Mouse (Mus musculus) ES-E14 (cell line): ENCODE measurements at regions not wholly inside any gene's neighbourhood (a gene's known extent, or its start where the extent isn't known, plus 50 kb on each side); places are given as distances from the start of the nearest gene placed in this dataset.

Experiments
- CHD2 ChIP-seq: IDR thresholded peaks from 2 replicates; pipeline ENCODE4 v1.6.1; 2014; ENCODE audit warnings: mild to moderate bottlenecking, low read depth, low read length, inconsistent platforms
- ZC3H11A ChIP-seq: IDR thresholded peaks from 2 replicates; pipeline ENCODE4 v1.6.1; 2012; ENCODE audit warnings: low read depth, mild to moderate bottlenecking, inconsistent platforms, low read length, borderline replicate concordance
- ZNF384 ChIP-seq: IDR thresholded peaks from 2 replicates; pipeline ENCODE4 v1.6.1; 2012; ENCODE audit warnings: low read depth, low read length, inconsistent platforms

GRCm38 (mm10) chrX:11663187-11663829 lies 335.7 kb downstream of the H2al1j start:
- TF ChIP-seq ZNF384 (no peak), ZC3H11A (no peak), CHD2 (no peak)
